Mouse (Mus musculus): ENCODE results near the gene Camta2. TPM values are rescaled to one million over a fixed set of nuclear protein-coding genes. Genes with fewer than 3 reads are reported as not detected.

Gene Camta2
- total RNA-seq, 2 experiments from 2014 or later, result 232 to 256 TPM

DNA sequence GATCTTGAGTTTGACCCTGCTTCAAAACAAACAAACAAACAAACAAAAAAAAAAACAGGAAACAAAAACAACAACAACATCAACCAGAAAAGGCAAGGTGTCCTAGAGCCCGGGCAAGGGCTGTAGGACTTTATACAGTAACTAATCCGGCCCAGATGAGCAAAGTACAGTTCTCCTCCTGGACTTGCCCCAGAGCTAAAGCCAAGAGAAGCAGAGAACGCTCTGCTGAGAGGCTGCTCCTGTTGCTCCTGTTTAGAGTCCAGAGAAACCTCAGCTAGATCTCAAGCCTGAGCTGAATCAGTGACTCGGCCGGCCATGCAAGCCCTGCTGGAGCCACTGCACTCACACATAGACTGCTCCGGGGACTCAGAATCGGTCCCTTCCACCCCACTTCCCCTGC, 57.8 kb downstream of the Camta2 start:
- intact Hi-C loops (cut with DNase I), result loop anchor here (5.0 kb wide), 1 partner anchor 127 kb away; no protein-coding TSS in a partner anchor
- no peak for DNase-seq (ENCODE audit: low spot score in 2 of 2)

DNA sequence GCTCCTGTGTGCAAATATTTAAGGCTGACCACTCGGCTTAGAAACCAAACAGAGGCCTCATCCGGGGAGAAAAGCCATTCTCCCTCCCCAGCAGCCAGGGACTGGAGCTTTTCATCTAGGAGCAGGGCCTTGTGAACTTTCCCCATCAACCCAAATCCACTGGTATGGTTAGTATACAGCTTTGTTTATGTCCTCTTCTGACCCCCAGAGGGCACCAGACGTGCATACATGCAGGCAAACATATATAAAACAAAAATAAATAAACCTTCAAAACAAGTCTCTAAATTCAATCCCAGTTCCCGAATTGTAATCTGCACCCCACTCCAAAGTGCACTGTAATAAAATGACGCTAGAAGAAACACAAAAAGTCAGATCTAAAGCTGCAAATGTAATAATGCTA, 58.3 kb downstream of the Camta2 start:
- intact Hi-C loops (cut with DNase I), result loop anchor here (10.0 kb wide), 1 partner anchor 215 kb away; the partner anchor contains the start of gene Pelp1
- no peak for DNase-seq (ENCODE audit: low spot score in 2 of 2)

DNA sequence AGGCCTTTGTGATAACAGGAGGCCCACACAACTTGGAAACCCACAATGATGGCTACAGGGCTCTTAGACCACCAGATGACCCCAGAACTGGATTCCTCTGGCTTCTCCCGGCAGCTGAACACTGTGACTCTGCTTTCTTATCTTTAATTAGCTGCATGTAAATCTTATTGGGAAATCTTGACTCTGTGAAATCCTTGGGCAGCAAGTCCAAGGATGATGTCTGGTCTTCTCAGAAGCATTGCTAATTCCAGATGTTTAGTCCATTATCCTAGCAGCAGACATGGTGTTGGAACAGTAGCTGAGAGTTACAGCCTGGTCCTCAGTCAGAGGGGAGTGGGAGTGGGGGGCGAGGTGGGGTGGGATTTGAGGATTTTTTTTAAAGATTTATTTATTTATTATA, 59.5 kb downstream of the Camta2 start:
- no peak for DNase-seq (ENCODE audit: low spot score in 2 of 2)
- intact Hi-C loops (cut with DNase I), result loop anchor here (10.0 kb wide), 1 partner anchor 214 kb away; the partner anchor contains the start of gene Pelp1

DNA sequence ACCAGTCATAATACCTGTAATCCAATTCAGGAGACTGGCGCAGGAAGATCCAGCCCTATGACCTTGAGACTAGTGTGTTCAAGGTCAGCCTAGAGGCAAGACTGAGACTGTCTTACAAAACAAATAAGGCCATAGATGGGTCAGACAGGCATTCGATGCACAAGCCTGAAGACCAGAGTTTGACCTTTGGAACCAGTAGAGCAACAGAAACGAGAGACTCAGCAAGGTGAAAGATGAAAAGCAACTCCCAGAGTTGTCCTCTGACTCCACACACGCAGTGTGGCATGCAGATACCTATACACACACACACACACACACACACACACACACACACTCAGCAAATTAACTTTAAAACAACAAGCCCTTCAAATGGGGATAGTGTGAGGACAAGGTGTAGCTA, 61.0 kb downstream of the Camta2 start:
- intact Hi-C loops (cut with DNase I), result loop anchor here (10.0 kb wide), 1 partner anchor 212 kb away; the partner anchor contains the start of gene Pelp1
- DNase-seq (ENCODE audit: low spot score in 2 of 2), result no peak

DNA sequence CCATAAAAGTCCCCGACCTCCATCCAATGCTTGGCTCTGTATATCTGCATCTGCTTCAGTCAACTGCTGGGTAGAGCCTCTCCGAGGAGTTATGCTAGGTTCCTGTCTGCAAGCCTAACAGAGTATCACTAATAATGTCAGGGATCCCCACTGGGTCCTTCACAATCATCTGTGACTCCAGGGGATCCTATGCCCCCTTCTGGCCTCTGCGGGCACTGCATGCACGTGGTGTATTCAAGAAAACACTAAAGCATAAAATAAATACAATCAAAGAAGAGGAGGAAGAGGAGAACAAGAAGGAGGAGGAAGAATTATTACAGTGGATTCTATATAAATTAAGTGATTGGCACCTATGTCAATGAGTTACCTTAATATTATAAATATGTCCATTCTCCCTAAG, 62.4 kb downstream of the Camta2 start:
- intact Hi-C loops (cut with DNase I), result loop anchor here (10.0 kb wide), 1 partner anchor 211 kb away; the partner anchor contains the start of gene Pelp1
- DNase-seq (ENCODE audit: low spot score in 2 of 2), result no peak

DNA sequence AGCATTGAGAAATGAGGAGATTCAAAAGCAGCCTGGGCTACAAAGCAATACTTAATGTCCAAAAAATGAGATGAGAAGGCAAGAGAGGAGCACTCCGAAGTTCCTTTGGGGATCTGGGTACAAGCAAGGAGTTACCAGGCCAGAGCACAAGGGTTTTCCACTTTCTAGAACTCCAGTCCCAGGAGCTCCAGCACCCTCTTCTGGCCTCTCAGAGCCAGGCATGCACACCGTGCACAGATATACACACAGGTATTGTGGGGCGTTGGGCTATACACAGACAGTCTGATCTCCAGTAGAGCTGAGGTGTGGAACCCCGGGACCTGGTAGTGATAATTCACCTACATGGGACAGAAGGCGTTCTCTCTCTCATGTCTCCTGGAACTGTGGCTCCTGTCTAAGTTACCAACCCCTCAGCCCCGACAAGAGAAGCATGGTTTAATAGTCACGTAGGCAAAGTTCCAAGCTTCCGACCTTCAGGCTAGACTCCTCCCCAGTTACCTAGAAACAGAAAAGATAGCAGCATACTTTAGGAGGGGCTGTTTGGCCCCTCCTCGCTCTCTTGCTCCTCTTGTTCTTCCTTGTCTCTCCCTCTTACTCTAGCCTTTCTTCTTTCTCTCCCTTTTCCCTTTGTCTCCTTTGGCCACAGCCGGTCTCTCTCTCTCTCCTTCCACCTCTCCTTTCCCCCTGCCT, 64.7 kb downstream of the Camta2 start:
- DNase-seq (ENCODE audit: low spot score in 2 of 2), result no peak
- intact Hi-C loops (cut with DNase I), result loop anchor here (2.0 to 10.0 kb wide), 2 partner anchors 106 to 208 kb away; partner anchors contain the start of gene Pelp1

DNA sequence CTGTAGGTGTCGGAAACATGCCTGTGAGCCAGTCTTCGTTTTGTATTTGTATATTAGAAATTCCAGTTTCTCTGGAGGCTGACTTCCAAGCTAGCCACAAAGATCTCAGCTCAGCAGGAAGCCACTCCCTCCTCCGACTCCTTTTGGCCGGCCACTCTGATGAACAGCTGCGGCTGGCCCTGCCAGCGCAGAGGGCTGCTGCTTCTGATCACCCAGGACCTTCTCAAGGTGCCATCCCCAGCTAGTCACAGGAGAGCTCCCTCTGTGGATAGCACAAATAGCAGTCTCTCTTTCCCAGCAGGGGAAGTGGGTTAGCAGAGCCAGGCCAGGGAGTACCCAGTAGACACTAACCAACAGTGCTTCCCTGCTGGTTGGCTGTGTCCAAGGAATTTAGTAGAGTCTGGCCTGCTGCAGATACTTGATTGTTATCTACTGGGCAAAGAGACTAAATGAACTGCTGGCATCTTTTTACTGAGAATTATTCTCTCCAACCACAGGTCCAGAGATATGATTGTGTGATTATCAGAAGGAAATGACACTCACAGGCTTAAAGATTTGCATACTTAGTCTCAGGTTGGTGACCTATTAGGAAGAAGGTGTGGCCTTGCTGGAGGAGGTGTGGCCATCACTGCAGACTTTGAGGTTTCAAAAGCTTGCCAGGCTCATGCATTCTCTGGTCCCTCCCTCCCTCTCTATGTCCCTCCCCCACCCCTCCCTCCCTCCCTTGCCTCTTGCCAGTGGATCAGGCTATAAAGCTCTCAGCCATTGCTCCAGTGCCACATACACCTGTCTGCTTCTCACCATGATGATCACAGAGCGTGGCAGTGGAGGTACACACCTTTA, 65.7 kb downstream of the Camta2 start:
- intact Hi-C loops (cut with DNase I), result loop anchor here (2.0 to 10.0 kb wide), 2 partner anchors 105 to 207 kb away; partner anchors contain the start of gene Pelp1
- DNase-seq (ENCODE audit: low spot score in 2 of 2), result no peak

Small RNA genes lying within 50 kb of the gene (microRNA-seq; reads per million reads assigned to microRNA genes)
- gene Mir6925, result not detected

Other genes with a start within 250 kb of the Camta2 start
- gene Med11, start 236.2 kb downstream of the Camta2 start, total RNA-seq (2021), result 10 to 100 TPM; 14.0 to 16.7 TPM
- under 1 TPM; 0.12 to 0.86 TPM for gene Zmynd15, start 228.7 kb downstream of the Camta2 start, total RNA-seq (2021)
- 1 to 10 TPM in 1 of 2 experiments, under 1 TPM in 1; 0.94 to 1.0 TPM for gene Cxcl16, start 228.1 kb downstream of the Camta2 start, total RNA-seq (2021)
- not detected for gene Tm4sf5, start 182.9 kb downstream of the Camta2 start, total RNA-seq (2021)
- not detected for gene Vmo1, start 173.5 kb downstream of the Camta2 start, total RNA-seq (2021)
- not detected for gene Gltpd2, start 168.9 kb downstream of the Camta2 start, total RNA-seq (2021)
- 100 to 1,000 TPM; 164 to 187 TPM for gene Psmb6, start 162.7 kb downstream of the Camta2 start, total RNA-seq (2021)
- gene Gm40193, start 155.2 kb downstream of the Camta2 start, total RNA-seq (2021), result not detected
- gene Pld2, start 148.0 kb downstream of the Camta2 start, total RNA-seq (2021), result 10 to 100 TPM; 14.5 to 20.7 TPM
- gene Mink1, start 125.2 kb downstream of the Camta2 start, total RNA-seq (2021), result 100 to 1,000 TPM; 380 to 465 TPM
- not detected for gene 4930544D05Rik, start 72.3 kb downstream of the Camta2 start, total RNA-seq (2021)
- gene Chrne, start 68.9 kb downstream of the Camta2 start, total RNA-seq (2021), result not detected
- not detected for gene Gp1ba, start 49.0 kb downstream of the Camta2 start, total RNA-seq (2021)
- 10 to 100 TPM; 78.6 to 87.8 TPM for gene Rnf167, start 40.9 kb downstream of the Camta2 start, total RNA-seq (2021)
- gene Slc25a11, start 40.6 kb downstream of the Camta2 start, total RNA-seq (2021), result 100 to 1,000 TPM; 113 to 125 TPM
- gene Pfn1, start 33.5 kb downstream of the Camta2 start, total RNA-seq (2021), result 100 to 1,000 TPM; 217 to 244 TPM
- 1 to 10 TPM; 9.5 to 9.6 TPM for gene Eno3, start 30.9 kb downstream of the Camta2 start, total RNA-seq (2021)
- gene Spag7, start 18.7 kb downstream of the Camta2 start, total RNA-seq (2021), result 10 to 100 TPM; 52.5 to 57.8 TPM
- gene Inca1, start 12.1 kb upstream of the Camta2 start, total RNA-seq (2021), result 1 to 10 TPM; 1.8 to 1.9 TPM
- 10 to 100 TPM; 58.9 to 59.3 TPM for gene Kif1c, start 12.4 kb upstream of the Camta2 start, total RNA-seq (2021)
- gene Zfp3, start 76.1 kb upstream of the Camta2 start, total RNA-seq (2021), result 10 to 100 TPM; 17.3 to 21.7 TPM
- gene Scimp, start 124.5 kb upstream of the Camta2 start, total RNA-seq (2021), result not detected
- 100 to 1,000 TPM; 124 to 125 TPM for gene Rabep1, start 156.7 kb upstream of the Camta2 start, total RNA-seq (2021)